Mouse (Mus musculus) forebrain, embryonic 10.5 days (tissue): ENCODE data around the gene Thoc3. TPM values are rescaled to one million over a fixed set of nuclear protein-coding genes. Genes with fewer than 3 reads are reported as not detected.

ENCODE experiments used
- DNase-seq: peaks from one replicate; pipeline ENCODE4 v3.0.0-alpha.2; 2017; ENCODE audit warnings: low spot score; ENCODE audit errors: extremely low spot score
- H3K27ac ChIP-seq: fragments of 300-500 bp; sonication (generic); 2 replicates; pipeline ENCODE4 v1.5.1; 2016; ENCODE audit warnings: mild to moderate bottlenecking
- H3K27me3 ChIP-seq: fragments of 300-500 bp; sonication (generic); 2 replicates; pipeline ENCODE4 v1.6.1; 2016; ENCODE audit warnings: mild to moderate bottlenecking; ENCODE audit not compliant: poor library complexity, severe bottlenecking
- H3K36me3 ChIP-seq: fragments of 300-500 bp; sonication (generic); replicated peaks from 2 replicates; pipeline ENCODE4 v1.6.1; 2016; ENCODE audit warnings: mild to moderate bottlenecking, moderate library complexity
- H3K4me1 ChIP-seq: fragments of 300-500 bp; sonication (generic); 2 replicates; pipeline ENCODE4 v1.6.1; 2016
- H3K4me3 ChIP-seq: fragments of 300-500 bp; sonication (generic); 2 replicates; pipeline ENCODE4 v1.5.1; 2016; ENCODE audit warnings: mild to moderate bottlenecking, moderate library complexity
- H3K9me3 ChIP-seq: fragments of 300-500 bp; sonication (generic); 2 replicates; pipeline ENCODE4 v1.6.1; 2016; ENCODE audit warnings: mild to moderate bottlenecking, moderate library complexity
- WGBS: fragments of 180-500 bp; shearing (Covaris S2); methylation state at CpG from one replicate; pipeline ENCODE4 v1.1.7; 2016; 5-methylcytosine and 5-hydroxymethylcytosine counted together
- polyA plus RNA-seq: library from polyadenylated mRNA; unstranded; fragments of >200 nt; fragmentation: Nextera tagmentation; extraction: Ambion mirVana; gene quantifications from 2 replicates; pipeline ENCODE4 v1.2.1, GENCODE M21; 2016

The Thoc3 gene
- polyA plus RNA-seq, 1 experiment from 2014 or later = 193 TPM

DNA sequence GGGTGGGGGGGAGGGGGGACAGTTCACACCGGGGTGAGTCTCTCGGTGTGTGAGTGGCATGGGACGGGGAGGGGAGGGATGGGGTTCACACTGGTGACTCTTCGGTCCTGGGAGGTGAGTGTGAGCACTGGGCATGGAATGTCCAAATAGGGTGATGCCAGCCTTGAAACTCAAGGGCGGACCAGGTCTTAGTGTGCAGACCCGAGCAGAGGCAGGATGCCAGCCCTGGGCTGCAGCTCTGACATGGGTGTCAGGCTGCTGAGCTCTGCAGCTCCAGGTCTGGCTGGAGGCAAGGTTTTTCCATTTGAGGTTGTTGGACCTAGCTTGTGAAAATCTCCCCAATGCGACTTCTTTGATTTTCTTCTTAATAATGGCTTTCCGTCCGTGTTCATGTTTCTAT is 37.5 kb downstream of the Thoc3 start:
- DNase-seq = no peak
- Histone ChIP-seq H3K4me1 (no peaks in the 10 kb centered on the region), H3K27me3 (no peaks in the 10 kb centered on the region), H3K27ac (no peak overlapping the region), H3K36me3 (no peaks in the 10 kb centered on the region), H3K9me3 (no peaks in the 10 kb centered on the region), H3K4me3 (no peak overlapping the region)
- 88% methylated on average over 9 of the region's 9 CpGs for WGBS

DNA sequence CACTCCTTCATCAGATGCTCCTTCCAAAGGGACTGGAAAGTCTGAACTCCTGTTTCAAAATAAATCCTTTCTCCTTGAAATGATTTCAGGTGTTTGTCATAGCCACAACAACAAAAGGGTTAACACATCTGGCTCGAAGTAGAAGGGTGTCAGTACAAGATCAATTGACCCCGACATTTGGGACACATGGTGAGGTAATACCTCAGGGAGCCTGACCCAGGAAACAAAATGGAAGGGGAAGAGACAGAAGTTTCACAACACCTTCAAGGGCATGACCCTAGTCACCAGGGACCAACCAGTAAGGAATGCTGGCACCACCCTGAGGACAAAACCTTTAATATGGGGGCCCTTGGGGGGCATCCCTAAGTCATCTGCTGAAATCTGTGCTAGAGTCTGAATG is 38.6 kb downstream of the Thoc3 start:
- Histone ChIP-seq H3K36me3 (no peaks in the 10 kb centered on the region), H3K27me3 (no peaks in the 10 kb centered on the region), H3K27ac (no peak overlapping the region), H3K9me3 (no peaks in the 10 kb centered on the region), H3K4me3 (no peak overlapping the region), H3K4me1 (peaks cover 6% of the 10 kb centered on the region)
- DNase-seq = no peak
- WGBS = 62% methylated on average over 2 of the region's 2 CpGs

DNA sequence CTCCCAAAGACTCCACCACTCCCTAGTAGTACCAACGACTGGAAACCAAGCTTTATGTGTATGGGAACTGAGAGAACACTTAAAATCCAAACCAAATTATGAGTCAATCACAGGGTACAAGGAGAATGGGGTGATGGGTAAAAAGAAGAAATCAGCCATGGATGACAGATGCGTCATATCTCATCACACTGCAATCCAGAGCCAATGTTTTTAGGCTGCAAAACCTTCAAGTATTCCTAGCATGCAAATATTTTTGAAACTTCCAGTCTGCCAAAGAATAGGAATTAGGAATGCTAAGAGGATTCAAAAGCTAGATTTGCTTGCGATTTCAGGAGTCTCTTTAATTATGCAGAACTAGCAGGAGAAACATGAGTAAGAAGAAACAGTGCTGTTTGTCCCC is 39.9 kb downstream of the Thoc3 start:
- Histone ChIP-seq H3K9me3 (0 out of 2 replicates have a peak, but pooled peaks cover under 1% of the 10 kb centered on the region), H3K36me3 (no peaks in the 10 kb centered on the region), H3K27me3 (no peaks in the 10 kb centered on the region), H3K4me3 (no peak overlapping the region), H3K4me1 (peaks cover 6% of the 10 kb centered on the region), H3K27ac (no peak overlapping the region)
- WGBS = 77% methylated on average over 3 of the region's 3 CpGs
- no peak for DNase-seq

DNA sequence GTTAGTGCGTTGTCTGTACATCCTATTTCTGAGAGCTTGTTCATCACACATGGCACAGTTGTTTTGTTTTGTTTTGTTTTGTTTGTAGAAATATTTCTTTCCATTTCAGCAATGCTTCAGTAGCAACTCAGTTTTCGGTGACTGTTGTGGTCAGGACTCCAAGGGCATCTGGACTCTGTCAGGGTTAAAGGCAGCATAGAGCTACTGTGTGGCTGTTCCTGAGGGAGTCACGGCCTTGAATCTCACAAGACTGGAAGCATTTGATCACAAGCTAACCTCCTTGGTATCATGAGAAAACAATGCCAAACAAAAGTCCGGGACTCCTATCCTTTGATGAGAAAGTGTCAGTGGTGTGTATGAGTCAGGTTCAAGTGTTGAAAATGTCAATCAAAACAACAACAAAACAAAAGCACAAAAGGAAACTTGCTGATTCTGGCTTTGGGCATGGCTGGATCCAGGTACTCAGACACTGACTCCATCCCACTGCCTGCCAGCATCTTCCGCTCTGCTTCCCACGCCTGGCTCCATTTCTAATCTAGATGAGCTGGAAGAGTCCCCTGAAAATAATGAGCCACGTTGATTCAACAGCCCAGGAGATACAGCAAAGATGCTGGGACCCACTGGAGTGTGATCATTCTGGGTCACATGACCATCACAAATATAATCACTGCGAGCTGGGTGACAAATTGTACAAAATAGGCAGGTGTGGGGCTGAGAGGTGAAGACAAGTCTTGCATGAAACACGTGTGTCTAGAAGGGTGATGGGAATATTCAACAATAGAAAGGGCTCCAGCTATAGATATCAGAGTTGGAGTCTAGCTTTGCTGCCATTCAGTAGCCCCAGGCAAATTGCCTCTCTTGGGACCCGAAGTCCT is 41.6 kb downstream of the Thoc3 start:
- 82% methylated on average over 10 of the region's 10 CpGs for WGBS
- peaks cover 6% of the 10 kb centered on the region for H3K9me3 ChIP-seq
- no peaks in the 10 kb centered on the region for H3K36me3 ChIP-seq
- no peaks in the 10 kb centered on the region for H3K27me3 ChIP-seq
- H3K4me1 ChIP-seq = peaks cover 6% of the 10 kb centered on the region
- no peak overlapping the region for H3K4me3 ChIP-seq
- H3K27ac ChIP-seq = no peak overlapping the region
- DNase-seq = no peak

DNA sequence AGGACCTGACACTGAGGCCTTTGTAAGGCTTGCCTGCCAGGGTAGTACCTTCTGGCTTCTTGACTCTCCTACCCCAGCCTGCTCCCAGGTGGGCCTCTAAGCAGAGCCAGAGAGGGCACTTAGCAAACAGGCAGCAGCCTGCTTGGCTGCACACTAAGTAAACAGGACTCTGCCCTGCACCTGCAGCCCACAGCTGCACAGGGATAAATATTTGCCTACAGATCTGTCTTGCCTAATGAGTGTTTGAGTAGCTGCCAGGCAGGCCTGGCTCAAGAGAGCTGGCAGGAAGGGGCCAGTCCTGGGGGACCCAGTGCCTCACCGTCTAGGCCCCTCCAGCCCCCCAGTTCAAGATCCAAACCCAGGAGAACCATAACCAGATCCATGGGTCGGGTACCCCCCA is 43.4 kb downstream of the Thoc3 start:
- Histone ChIP-seq H3K36me3 (no peaks in the 10 kb centered on the region), H3K9me3 (peaks cover 6% of the 10 kb centered on the region), H3K27me3 (no peaks in the 10 kb centered on the region), H3K27ac (no peak overlapping the region), H3K4me1 (peaks cover 6% of the 10 kb centered on the region), H3K4me3 (no peak overlapping the region)
- WGBS = 79% methylated on average over 2 of the region's 2 CpGs
- DNase-seq = no peak

DNA sequence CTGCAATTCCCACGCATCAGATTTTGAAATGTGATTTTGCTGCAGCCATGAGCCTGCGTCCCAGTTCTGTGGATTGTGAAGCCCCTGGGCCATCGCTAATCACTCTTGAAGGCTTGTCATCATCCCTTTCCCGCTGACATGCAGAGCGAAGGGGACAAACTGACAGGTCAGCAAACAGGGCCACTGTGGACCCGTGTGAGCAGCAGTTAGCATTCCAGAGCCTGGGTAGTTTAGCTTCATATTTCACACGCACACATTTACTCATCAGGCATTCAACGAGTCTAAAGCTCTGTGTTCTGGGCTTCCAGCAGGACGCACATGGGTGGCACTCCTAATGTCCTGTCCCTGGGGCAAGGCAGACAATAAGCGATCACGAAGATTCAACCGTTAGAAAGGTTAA is 48.4 kb downstream of the Thoc3 start:
- no peaks in the 10 kb centered on the region for H3K36me3 ChIP-seq
- no peak overlapping the region for H3K27ac ChIP-seq
- H3K27me3 ChIP-seq = no peaks in the 10 kb centered on the region
- H3K4me3 ChIP-seq = no peak overlapping the region
- 88% methylated on average over 12 of the region's 12 CpGs for WGBS
- DNase-seq = no peak
- peaks cover 11% of the 10 kb centered on the region for H3K4me1 ChIP-seq
- H3K9me3 ChIP-seq = peaks cover 6% of the 10 kb centered on the region

DNA sequence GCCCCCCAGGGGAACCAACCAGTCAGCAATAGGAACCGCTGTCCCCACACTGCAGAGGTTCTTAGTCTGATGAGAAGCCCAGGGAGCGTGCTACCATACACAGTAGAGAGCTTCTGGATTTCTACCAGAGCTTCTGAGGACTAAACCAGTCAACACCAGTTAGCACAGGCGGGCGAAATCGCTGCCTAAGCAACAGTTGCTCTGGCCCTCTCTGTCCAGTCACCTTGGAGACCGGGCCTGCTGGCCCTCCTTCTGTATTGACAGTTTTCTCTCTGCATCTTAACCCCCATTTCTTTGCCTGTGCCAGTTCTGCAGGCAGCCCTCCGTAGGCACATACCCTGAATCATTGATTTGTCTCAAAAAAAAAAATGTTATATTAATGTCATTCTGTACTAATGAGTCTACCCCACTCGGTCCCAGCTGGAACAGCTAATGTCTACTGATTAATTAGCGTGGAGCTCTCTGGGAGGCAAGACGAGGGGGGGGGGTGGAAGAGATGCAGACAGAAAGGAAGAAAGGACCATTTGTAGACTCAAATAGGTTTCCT is 49.8 kb downstream of the Thoc3 start:
- H3K27ac ChIP-seq = no peak overlapping the region
- no peak for DNase-seq
- peaks cover 9% of the 10 kb centered on the region; the same call in 1 of the 2 replicates for H3K4me1 ChIP-seq

DNA sequence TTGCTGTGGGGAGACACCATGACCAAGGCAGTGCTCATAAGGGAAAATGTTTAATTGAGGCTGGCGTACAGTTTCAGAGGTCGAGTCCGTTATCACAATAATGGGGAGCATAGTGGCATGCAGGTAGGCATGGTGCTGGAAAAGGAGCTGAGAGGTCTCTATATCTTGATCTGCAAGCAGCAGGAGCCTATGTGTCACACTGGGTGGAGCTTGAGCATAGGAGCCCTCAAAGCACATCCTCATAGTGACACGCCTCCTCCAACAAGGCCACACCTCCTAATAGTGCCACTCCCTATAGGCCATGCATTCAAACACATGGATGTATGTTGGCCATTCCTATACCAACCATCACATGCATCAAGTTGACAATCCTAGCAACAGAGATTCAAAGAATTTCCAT is 53.6 kb downstream of the Thoc3 start:
- Histone ChIP-seq H3K4me1 (peaks cover 24% of the 10 kb centered on the region), H3K27me3 (no peaks in the 10 kb centered on the region), H3K9me3 (no peaks in the 10 kb centered on the region), H3K4me3 (no peak overlapping the region), H3K27ac (no peak overlapping the region), H3K36me3 (no peaks in the 10 kb centered on the region)
- DNase-seq = no peak
- WGBS = 97% methylated on average over 4 of the region's 4 CpGs

More for the DNA sequence above, 49.8 kb downstream of the Thoc3 start:
- Histone ChIP-seq H3K36me3 (no peaks in the 10 kb centered on the region), H3K27me3 (no peaks in the 10 kb centered on the region), H3K4me3 (no peak overlapping the region), H3K9me3 (peaks cover 6% of the 10 kb centered on the region)
- 83% methylated on average over 10 of the region's 10 CpGs for WGBS

DNA sequence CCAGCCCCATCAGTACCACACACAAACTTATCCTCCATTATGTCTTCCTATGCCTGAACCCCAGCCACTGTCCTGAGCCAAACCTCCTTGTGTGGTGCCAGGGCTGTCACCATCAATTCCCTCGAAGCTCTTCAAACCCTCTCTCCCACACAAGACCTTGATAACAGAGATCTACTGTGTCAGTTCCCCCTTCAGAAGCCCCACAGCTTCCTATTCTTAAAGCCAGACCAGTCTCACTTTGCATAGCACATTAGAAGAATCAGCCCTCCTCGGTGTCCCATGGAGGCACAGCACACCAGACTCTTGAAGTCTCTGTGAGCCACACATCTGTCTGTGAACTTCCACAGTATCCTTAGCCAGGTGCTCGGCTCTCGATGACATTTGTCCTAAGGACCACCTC is 55.9 kb downstream of the Thoc3 start:
- Histone ChIP-seq H3K27ac (0 out of 2 replicates have a peak overlapping the region, but pooled peaks have one; percentile 21), H3K9me3 (no peaks in the 10 kb centered on the region), H3K27me3 (no peaks in the 10 kb centered on the region), H3K4me3 (no peak overlapping the region), H3K36me3 (no peaks in the 10 kb centered on the region), H3K4me1 (peaks cover 15% of the 10 kb centered on the region)
- 86% methylated on average over 4 of the region's 4 CpGs for WGBS
- DNase-seq = no peak

DNA sequence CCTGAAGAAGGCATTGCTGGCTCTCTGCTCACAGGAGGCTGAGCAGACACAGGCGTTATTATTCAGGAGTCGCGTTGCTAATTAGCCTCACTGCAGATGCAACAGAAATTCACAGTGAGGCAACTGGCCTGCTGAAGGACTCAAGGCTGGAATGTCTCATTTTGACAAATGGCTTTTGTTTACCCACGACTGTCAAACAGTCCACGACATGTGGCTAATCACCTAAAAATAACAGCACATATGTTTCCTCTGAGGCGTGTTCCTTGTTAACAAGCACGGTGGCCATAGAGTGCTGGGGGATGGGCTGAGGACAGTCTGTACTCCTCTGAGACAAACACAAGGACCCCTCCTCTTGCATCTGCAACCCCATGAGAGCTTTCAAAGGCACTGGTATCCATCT is 56.4 kb downstream of the Thoc3 start:
- DNase-seq = no peak
- Histone ChIP-seq H3K4me3 (no peak overlapping the region), H3K4me1 (peaks cover 15% of the 10 kb centered on the region), H3K9me3 (no peaks in the 10 kb centered on the region), H3K27ac (no peak overlapping the region), H3K36me3 (no peaks in the 10 kb centered on the region), H3K27me3 (no peaks in the 10 kb centered on the region)
- WGBS = 43% methylated on average over 7 of the region's 7 CpGs

DNA sequence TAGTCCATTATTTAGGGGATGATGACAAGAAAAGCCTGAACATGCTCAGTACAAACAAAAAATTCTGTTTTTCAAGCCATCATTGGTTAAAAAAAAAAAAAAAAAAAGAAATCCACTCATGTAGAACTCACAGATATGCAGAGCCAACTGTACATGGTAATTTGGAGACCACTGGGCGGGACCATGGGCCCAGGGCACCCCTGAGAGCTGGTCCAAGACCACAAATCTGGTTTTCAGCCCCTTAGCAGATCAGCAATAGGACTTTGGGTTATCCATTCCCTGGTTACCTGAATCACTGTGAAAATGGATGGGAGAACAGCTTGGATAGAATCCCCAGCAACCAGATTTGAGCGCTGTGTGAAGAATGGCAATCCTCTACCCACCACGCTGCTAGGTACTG is 57.0 kb downstream of the Thoc3 start:
- Histone ChIP-seq H3K27ac (no peak overlapping the region), H3K4me3 (no peak overlapping the region), H3K9me3 (no peaks in the 10 kb centered on the region), H3K4me1 (peaks cover 15% of the 10 kb centered on the region), H3K27me3 (no peaks in the 10 kb centered on the region), H3K36me3 (no peaks in the 10 kb centered on the region)
- WGBS = 90% methylated on average over 3 of the region's 3 CpGs
- DNase-seq = no peak
